Mouse (Mus musculus) frontal cortex, postnatal 10 days (tissue): ENCODE measurements at regions not wholly inside any gene's neighbourhood (a gene's known extent, or its start where the extent isn't known, plus 50 kb on each side); places are given as distances from the start of the nearest gene placed in this dataset.

Experiments
- DNase-seq, 2 experiments: peaks; one replicate each; pipeline ENCODE4 v3.0.0; 2022; ENCODE audit warnings: low spot score in 2 of 2, mixed read lengths in 1 of 2

DNA sequence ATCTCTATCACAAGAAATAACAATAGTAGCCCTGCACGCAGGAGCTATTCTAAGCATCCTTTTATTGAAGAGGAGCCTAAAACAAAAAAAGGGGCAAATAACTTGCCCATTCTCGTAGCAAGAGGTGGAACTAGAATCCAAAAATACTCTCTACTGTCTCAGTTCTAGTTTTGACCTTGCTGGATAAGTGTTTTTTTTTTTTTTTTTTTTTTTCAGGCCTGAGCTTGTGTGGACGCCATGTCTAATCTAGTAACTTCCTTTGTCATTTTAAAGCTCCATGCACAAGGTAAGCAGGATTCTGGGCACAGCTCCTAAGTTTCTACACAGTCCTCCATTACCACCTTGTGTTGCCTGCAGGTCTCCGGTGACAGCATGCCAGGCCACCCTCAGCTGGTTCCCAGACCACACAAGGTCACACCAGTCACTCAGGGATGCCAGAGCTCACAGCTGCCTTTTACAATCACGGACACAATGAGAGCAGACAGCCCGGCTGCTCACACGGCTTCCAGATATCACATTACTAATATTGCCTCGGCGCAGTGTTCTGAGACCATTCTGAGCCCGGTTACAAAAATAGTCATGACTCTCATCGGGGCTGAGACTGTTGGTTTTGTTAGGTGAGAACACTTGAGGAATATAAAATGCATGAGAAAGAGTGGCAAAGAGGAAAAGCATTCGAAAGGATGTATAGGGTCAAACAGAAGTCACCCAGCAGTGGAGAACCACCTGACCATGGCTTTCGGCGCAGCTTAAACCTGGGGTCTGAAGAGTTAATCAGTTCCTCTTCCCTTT, 124.7 kb upstream of the Tank start:
- no peak for DNase-seq

DNA sequence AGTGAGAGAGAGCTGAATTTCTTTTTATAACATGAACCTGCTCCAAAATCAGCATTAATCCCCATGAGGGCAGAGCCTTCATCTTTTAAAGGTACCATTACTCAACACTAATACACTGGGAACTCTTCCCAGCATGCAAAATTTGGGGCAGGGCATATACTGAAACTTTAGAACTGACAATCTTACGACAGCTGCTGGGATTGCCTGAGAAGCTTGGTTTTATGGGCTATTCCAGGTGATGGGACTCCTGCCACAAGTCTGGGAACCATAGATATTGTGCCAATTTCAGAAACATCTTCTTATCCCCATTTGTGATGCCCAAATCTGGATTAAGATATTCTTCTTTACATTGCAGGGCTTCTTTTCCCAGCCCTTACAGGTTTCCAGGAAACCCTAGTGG, 125.8 kb upstream of the Tank start:
- DNase-seq: no peak

- no peak for DNase-seq
Measured at GRCm38 (mm10) chr2:61450731-61451130, 127.7 kb upstream of the Tank start.

DNA sequence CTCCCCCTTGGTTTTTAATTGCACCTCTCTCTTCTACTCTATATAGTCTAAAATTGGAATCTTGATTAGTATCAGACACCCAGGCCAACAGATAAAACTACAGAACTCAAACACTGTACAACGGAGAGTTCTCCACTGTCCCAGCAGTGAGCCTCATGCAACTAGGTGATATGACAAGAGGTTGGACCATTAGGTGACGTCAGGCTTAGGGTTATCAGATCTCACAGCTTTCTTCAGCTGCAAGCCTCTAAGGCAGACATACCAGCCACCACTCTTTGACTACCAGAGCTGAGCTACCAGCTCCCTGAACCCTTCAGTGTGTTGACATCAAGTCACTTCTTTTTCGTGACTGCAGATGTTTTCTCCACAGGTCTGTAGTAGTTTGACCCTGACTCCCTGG, 141.8 kb upstream of the Tank start:
- DNase-seq: no peak

DNA sequence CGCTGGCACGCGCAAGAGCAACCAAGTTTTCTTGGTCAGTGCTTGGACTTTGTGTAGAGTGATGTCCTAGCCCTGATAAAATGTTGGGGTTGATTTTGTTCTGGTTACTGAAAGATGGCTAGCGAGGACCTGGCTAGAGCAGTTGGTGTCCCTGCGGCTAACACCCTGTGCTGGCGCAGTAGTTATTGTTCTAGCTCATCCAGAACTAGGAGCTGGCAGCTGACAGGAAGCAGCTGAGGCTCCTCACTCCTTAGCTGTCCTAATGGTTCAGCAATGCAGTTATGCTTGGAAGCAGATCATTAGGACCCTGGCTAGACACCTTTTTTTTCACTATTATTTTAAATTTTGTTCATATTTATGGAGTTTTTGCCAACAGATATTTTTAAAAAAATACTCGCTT, 170.5 kb upstream of the Tank start:
- DNase-seq: no peak

DNA sequence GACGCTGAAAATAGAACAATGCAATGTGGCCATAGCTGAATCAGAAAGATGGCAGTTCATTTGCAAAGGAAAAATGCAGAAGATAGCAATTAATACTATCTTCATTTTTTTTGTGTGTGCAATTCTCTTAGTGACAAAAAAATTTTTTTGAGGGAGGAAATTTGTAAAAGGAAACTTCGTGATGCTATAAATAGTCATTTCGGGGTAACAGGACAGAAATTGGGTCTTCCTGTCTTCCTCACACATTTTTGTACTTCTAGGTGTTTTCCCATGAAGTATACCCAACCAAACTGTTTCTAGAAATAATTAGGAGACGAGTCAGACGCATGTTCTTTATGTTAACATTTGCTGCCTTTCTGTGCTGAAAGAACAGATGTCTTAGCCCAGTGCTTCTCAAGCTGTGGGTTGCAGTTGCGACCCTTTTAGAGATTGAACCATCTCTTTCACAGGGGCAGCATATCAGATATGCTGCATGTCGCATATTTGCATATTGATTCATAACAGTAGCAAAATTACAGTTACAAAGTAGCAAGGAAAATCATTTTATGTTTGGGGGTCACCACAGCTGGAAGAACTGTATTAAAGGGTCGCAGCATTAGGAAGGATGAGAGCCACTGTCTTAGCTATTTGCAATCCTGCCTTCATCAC, 172.2 kb upstream of the Tank start:
- DNase-seq: no peak

DNA sequence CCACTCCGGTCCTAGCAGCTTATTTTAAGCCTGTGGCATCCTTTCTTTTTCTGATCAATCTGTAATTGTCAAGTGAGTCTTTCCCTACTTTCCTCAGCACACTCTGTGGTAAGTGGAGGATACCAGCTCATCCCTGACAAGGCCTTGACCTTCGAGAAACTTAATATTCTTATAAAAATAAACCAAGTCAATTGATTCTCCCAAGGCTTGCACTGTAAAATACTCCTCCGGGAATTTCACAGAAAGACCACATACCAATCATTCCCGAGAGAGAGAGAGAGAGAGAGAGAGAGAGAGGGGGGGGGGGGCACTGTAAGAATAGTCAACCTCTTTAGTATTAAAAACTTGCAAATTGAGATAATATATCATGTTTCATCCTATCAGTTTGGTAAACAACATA, 173.1 kb upstream of the Tank start:
- no peak for DNase-seq

DNA sequence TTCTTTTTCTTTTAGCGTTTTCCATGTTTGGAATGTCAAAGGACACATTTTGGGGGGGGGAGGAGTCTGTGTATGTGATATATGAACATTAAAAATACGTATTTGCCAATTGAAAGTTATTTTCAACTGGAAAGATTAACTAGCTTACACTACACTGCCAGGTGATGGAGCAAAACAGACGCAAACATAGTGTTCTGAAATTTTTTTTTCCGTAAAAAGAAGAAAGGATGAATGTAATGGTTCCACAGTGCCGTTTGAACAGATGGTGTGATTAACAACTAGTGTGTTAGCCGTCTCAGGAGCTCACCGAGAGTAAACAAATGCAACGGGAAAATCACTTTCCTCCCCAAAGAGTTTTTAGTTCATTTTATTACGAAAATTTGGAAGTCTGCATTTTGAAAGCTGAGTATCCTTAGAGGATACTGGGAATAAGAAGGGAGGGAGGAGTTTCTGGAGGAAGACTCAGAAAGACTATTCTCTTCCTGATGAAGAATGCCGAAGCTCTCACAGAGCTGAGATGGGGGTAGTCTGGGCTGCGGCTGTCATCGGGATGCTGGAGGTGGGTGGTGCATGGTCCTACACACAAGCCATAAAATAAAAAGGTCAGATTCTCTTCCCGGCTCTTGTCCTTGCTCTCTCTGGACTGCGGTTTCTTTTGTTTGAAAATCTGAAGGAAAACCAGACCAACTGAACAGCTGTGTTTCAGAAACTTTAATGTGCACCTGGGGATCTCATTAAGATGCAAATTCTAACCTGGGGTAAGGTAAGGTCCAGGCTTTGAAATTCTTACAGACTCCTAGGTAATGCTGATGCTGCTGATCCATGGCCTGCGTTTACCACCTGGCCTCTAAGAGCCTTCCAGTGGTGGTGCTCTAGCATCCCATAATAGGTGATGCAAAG, 175.5 kb upstream of the Tank start:
- no peak for DNase-seq

DNA sequence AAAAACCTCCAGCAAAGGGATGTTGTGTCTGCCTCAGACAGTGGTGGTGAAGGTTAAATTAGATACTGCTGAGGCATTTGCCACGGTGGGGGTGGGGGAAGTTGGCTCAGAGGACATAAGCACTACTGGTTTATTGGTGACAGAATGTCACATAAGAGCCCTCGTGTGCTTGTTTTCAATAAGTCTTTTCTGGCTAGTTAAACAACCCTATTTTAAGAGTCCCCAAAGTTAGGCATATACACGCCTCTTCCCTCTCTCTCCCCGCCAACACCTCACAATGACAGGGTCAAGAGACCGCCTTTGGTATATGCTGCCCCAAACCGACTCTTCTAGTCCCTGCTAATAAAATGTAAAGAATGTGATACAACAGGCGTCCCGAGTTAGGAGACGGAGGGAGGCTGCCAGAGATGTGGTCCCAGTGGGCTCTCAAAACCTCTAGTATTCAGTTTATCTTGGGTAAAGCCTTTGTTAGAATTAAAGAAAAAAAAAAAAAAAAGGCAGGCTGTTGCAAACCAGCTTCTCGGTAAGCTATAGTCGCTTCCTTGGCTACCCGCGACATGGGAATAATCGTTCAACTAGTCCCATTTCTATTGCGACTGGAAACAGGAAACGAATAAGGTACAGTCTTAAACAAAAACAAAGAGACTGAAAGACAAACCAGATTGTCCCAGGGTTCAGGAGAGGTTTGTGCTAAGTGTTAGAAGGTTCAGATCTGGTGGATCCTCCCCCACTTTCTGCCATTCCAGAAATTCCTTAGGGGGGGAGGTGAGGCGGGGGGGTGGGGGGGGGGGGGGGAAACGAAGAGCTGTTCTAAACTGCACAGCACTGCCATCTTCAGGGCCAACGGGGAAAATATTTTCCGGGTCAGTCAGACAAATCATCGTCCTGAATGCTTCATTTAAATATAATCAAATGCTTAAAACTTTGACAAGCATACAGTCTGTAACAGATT, 176.5 kb upstream of the Tank start:
- DNase-seq: peak; percentile 8 to 38

GRCm38 (mm10) chr2:61398633-61399032, 179.8 kb upstream of the Tank start:
- DNase-seq: no peak

GRCm38 (mm10) chr2:61389622-61390021, 188.8 kb upstream of the Tank start:
- no peak for DNase-seq

DNA sequence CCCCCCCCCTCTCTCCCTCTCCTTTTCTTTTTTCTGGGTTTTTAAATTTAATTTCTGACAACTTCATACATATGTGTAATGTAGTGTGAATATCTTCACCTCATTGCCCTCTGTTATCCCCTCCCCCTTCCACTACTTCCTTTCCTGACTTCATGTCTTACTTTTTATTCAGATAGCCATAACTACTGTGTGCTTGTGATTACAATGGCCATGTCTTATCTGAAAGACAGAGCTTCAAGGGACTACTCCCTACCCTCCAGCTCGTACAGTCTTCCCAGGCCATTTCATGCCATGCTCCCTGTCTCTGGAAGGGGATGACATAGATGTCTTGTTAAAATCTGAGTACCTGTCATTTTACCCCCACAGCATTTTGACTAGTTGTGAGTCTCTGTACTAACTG, 189.2 kb upstream of the Tank start:
- no peak for DNase-seq

DNA sequence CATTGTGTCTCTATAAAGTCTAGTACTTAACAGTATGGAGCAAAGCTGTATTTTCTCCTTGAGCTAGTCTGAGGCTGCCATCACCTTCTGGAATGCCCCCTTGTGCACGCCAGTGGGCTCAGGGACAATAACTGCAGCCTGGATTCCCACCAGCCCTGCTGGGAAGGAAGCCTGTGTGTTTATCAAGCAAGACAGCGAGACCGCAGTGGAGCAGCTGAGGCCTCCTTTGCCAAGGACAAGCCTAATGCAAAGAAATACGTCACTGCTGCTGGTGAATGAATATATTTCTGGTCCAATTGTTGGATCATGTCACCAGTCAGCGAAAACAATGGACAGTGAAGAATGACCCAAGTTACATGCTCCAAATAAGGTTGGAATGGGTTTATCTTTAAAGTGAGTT, 190.8 kb upstream of the Tank start:
- no peak for DNase-seq

- no peak for DNase-seq
Measured at GRCm38 (mm10) chr2:61386966-61387365, 191.4 kb upstream of the Tank start.

- no peak for DNase-seq
Measured at GRCm38 (mm10) chr2:61384467-61384866, 193.9 kb upstream of the Tank start.

- DNase-seq: no peak
Measured at GRCm38 (mm10) chr2:61383744-61384295, 194.6 kb upstream of the Tank start.

- DNase-seq: no peak
Measured at GRCm38 (mm10) chr2:61379076-61379475, 199.3 kb upstream of the Tank start.

GRCm38 (mm10) chr2:61378297-61378696, 200.1 kb upstream of the Tank start:
- no peak for DNase-seq

- DNase-seq: no peak
Measured at GRCm38 (mm10) chr2:61377756-61378155, 200.6 kb upstream of the Tank start.

DNA sequence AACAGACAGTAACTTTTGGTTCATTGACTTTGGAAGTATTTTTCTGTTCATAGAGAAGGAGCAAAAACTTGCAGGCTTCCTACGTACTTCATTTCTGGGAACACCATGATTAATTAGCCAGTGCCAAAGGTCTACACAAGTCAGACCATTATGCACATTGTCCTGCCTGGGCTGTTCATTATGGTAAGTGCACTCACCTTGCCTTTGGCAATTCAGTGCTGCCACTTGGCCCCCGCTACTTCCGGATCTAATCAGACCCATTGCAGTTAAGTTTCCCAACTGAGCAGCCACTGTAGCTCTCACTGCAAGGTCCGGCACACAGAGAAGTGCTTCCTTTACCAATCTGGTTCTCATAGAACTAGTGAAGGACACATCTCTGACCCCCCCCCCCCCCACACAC, 215.8 kb upstream of the Tank start:
- no peak for DNase-seq

DNA sequence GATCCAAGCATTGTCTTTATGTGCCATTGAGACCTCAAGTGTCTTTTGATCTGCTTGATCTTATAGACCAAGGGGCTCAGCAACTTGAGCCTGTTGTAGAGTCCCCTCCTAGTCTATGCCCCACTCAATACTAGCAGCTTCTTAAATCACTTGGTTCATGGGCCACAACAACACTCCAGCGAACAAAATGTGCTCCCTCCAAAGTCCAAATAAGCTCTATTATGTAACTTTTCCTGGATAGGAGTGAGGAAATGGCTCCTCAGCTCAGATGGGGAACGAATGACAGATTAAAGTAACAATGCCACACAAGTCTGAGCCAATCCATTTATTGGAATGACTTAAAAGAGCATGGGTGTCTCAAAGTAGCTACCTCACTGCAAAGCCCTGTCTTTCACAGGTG, 217.0 kb upstream of the Tank start:
- no peak for DNase-seq
